Mouse (Mus musculus): ENCODE results near the gene Sumf2. TPM values are rescaled to one million over a fixed set of nuclear protein-coding genes. Genes with fewer than 3 reads are reported as not detected.

The Sumf2 gene
- 45.3 and 51.4 TPM in 2 replicates for polyA plus RNA-seq (2014; fragmentation: Nextera tagmentation; extraction: Ambion mirVana)

- WGBS = 9% methylated on average over 22 of the region's 22 CpGs
These were observed at the start of gene Sumf2 for GRCm38 (mm10) chr5:129846752-129847557. Gene Sumf2, plus strand, starts transcription at chr5:129846986.

GRCm38 (mm10) chr5:129844848-129845247 is 1.9 kb upstream of the Sumf2 start:
- H3K27me3 ChIP-seq (ENCODE audit: control insufficient read depth, insufficient read depth, low read length) = no peaks in the 10 kb centered on the region
- no peak overlapping the region for H3K9ac ChIP-seq (replicated peaks; ENCODE audit: low read depth, low read length)
- H3K4me2 ChIP-seq (replicated peaks; ENCODE audit: low read depth, low read length) = no peak overlapping the region
- ATAC-seq (ENCODE audit: insufficient number of reproducible peaks, insufficient read depth, low FRiP score, low read depth) = no peak
- no peaks in the 10 kb centered on the region for H3K4me1 ChIP-seq (ENCODE audit: control insufficient read depth, insufficient read depth, low read length)
- no peak overlapping the region for H3K4me3 ChIP-seq (ENCODE audit: low read depth, low read length)
- no peak overlapping the region for H3K27ac ChIP-seq (ENCODE audit: low read length)
- H3K9me3 ChIP-seq (ENCODE audit: control insufficient read depth, low read depth, low read length) = no peaks in the 10 kb centered on the region
- H3K36me3 ChIP-seq (ENCODE audit: control insufficient read depth, insufficient read depth, low read length) = peaks cover 18% of the 10 kb centered on the region
- WGBS = 91% methylated on average over 5 of the region's 5 CpGs

More at GRCm38 (mm10) chr5:129846752-129847557, at the start of gene Sumf2:
- Histone ChIP-seq H3K4me2 (replicated peaks; ENCODE audit: low read depth, low read length) (peak within 1 kb of the TSS; percentile 42), H3K4me3 (ENCODE audit: low read depth, low read length) (peak within 1 kb of the TSS; percentile 66), H3K4me1 (ENCODE audit: control insufficient read depth, insufficient read depth, low read length) (no peaks in the 10 kb centered on the region), H3K9ac (replicated peaks; ENCODE audit: low read depth, low read length) (peak within 1 kb of the TSS; percentile 57), H3K27me3 (ENCODE audit: control insufficient read depth, insufficient read depth, low read length) (no peaks in the 10 kb centered on the region), H3K36me3 (ENCODE audit: control insufficient read depth, insufficient read depth, low read length) (peaks cover 18% of the 10 kb centered on the region), H3K27ac (ENCODE audit: low read length) (peak within 1 kb of the TSS; percentile 59; the same call in 1 of the 2 replicates), H3K9me3 (ENCODE audit: control insufficient read depth, low read depth, low read length) (no peaks in the 10 kb centered on the region)
- peak; percentile 99 for ATAC-seq (ENCODE audit: insufficient number of reproducible peaks, insufficient read depth, low FRiP score, low read depth)

- Histone ChIP-seq H3K4me2 (replicated peaks; ENCODE audit: low read depth, low read length) (peak overlapping the region; percentile 42), H3K4me1 (ENCODE audit: control insufficient read depth, insufficient read depth, low read length) (no peaks in the 10 kb centered on the region), H3K9ac (replicated peaks; ENCODE audit: low read depth, low read length) (peak overlapping the region; percentile 57), H3K27me3 (ENCODE audit: control insufficient read depth, insufficient read depth, low read length) (no peaks in the 10 kb centered on the region), H3K9me3 (ENCODE audit: control insufficient read depth, low read depth, low read length) (no peaks in the 10 kb centered on the region), H3K27ac (ENCODE audit: low read length) (no peak overlapping the region), H3K4me3 (ENCODE audit: low read depth, low read length) (peak overlapping the region; percentile 66), H3K36me3 (ENCODE audit: control insufficient read depth, insufficient read depth, low read length) (peaks cover 18% of the 10 kb centered on the region)
- no peak for ATAC-seq (ENCODE audit: insufficient number of reproducible peaks, insufficient read depth, low FRiP score, low read depth)
- WGBS = 50% methylated on average over 8 of the region's 8 CpGs
These were observed 703 bp downstream of the Sumf2 start for GRCm38 (mm10) chr5:129847558-129847820.

DNA sequence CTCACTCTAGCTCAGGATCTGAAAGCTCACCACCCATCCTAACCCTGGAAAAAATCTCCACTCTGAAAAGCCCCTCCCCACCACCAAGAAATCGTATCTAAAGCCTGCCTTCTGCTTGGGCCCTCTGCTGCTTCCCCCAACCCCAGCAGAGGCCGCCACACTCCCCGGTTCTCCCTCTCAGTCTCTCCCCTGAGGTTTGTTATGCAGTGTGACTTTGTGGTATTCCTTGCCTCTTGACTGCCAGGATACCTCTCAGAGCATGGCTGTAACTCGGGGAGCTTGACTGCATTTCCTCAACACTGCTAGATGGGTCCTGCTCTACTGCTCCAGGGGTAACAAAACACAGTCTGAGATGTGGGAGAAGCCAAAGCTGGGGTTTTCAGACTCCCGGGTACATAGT is 8.4 kb downstream of the Sumf2 start:
- no peak overlapping the region for H3K4me2 ChIP-seq (replicated peaks; ENCODE audit: low read depth, low read length)
- H3K36me3 ChIP-seq (ENCODE audit: control insufficient read depth, insufficient read depth, low read length) = peaks cover 15% of the 10 kb centered on the region
- H3K9me3 ChIP-seq (ENCODE audit: control insufficient read depth, low read depth, low read length) = no peaks in the 10 kb centered on the region
- no peak overlapping the region for H3K9ac ChIP-seq (replicated peaks; ENCODE audit: low read depth, low read length)
- H3K4me3 ChIP-seq (ENCODE audit: low read depth, low read length) = no peak overlapping the region
- no peak for ATAC-seq (ENCODE audit: insufficient number of reproducible peaks, insufficient read depth, low FRiP score, low read depth)
- H3K4me1 ChIP-seq (ENCODE audit: control insufficient read depth, insufficient read depth, low read length) = no peaks in the 10 kb centered on the region
- no peaks in the 10 kb centered on the region for H3K27me3 ChIP-seq (ENCODE audit: control insufficient read depth, insufficient read depth, low read length)
- WGBS = 57% methylated on average over 5 of the region's 5 CpGs
- H3K27ac ChIP-seq (ENCODE audit: low read length) = no peak overlapping the region

- 85% methylated on average over 5 of the region's 5 CpGs for whole genome bisulfite sequencing
- Histone ChIP-seq H3K4me3 (ENCODE audit: low read depth, low read length) (no peak overlapping the region), H3K4me2 (replicated peaks; ENCODE audit: low read depth, low read length) (no peak overlapping the region), H3K9me3 (ENCODE audit: control insufficient read depth, low read depth, low read length) (no peaks in the 10 kb centered on the region), H3K27me3 (ENCODE audit: control insufficient read depth, insufficient read depth, low read length) (no peaks in the 10 kb centered on the region), H3K27ac (ENCODE audit: low read length) (no peak overlapping the region), H3K4me1 (ENCODE audit: control insufficient read depth, insufficient read depth, low read length) (no peaks in the 10 kb centered on the region), H3K36me3 (ENCODE audit: control insufficient read depth, insufficient read depth, low read length) (peaks cover 15% of the 10 kb centered on the region), H3K9ac (replicated peaks; ENCODE audit: low read depth, low read length) (no peak overlapping the region)
- ATAC-seq (ENCODE audit: insufficient number of reproducible peaks, insufficient read depth, low FRiP score, low read depth) = no peak
These were observed 9.6 kb downstream of the Sumf2 start for GRCm38 (mm10) chr5:129856414-129856813.

- Histone ChIP-seq H3K36me3 (ENCODE audit: control insufficient read depth, insufficient read depth, low read length) (peaks cover 11% of the 10 kb centered on the region), H3K4me1 (ENCODE audit: control insufficient read depth, insufficient read depth, low read length) (no peaks in the 10 kb centered on the region), H3K27ac (ENCODE audit: low read length) (no peak overlapping the region), H3K4me2 (replicated peaks; ENCODE audit: low read depth, low read length) (no peak overlapping the region), H3K9ac (replicated peaks; ENCODE audit: low read depth, low read length) (no peak overlapping the region), H3K9me3 (ENCODE audit: control insufficient read depth, low read depth, low read length) (no peaks in the 10 kb centered on the region), H3K27me3 (ENCODE audit: control insufficient read depth, insufficient read depth, low read length) (no peaks in the 10 kb centered on the region), H3K4me3 (ENCODE audit: low read depth, low read length) (no peak overlapping the region)
- 95% methylated on average over 6 of the region's 6 CpGs for WGBS
- ATAC-seq (ENCODE audit: insufficient number of reproducible peaks, insufficient read depth, low FRiP score, low read depth) = no peak
These were observed 15.5 kb downstream of the Sumf2 start for GRCm38 (mm10) chr5:129862325-129862724.

GRCm38 (mm10) chr5:129864467-129864866 is 17.7 kb downstream of the Sumf2 start:
- H3K4me3 ChIP-seq (ENCODE audit: low read depth, low read length) = no peak overlapping the region
- H3K36me3 ChIP-seq (ENCODE audit: control insufficient read depth, insufficient read depth, low read length) = no peaks in the 10 kb centered on the region
- H3K4me2 ChIP-seq (replicated peaks; ENCODE audit: low read depth, low read length) = no peak overlapping the region
- no peaks in the 10 kb centered on the region for H3K9me3 ChIP-seq (ENCODE audit: control insufficient read depth, low read depth, low read length)
- H3K4me1 ChIP-seq (ENCODE audit: control insufficient read depth, insufficient read depth, low read length) = no peaks in the 10 kb centered on the region
- no peak overlapping the region for H3K9ac ChIP-seq (replicated peaks; ENCODE audit: low read depth, low read length)
- no peak for ATAC-seq (ENCODE audit: insufficient number of reproducible peaks, insufficient read depth, low FRiP score, low read depth)
- WGBS = 14% methylated on average over 18 of the region's 18 CpGs
- H3K27ac ChIP-seq (ENCODE audit: low read length) = no peak overlapping the region
- no peaks in the 10 kb centered on the region for H3K27me3 ChIP-seq (ENCODE audit: control insufficient read depth, insufficient read depth, low read length)

DNA sequence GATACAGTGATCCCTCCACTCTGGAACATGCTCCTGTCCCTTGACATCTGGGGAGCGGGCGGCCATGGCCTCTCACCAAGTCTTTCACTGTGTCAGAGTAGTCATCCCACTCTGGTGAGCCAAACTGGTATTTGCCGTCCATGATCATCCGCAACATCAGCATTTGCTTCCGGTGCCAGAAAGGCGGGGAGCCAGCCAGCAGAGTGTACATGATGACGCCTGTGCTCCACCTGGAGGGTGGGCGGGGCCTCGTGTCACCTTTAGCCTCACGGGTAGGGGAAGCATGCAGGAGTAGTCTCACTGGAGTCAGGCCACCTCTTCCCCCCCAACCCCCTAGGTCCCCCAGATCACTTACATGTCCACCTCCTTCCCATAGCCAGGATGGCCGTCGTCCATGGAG is 19.1 kb downstream of the Sumf2 start:
- Histone ChIP-seq H3K4me2 (replicated peaks; ENCODE audit: low read depth, low read length) (no peak overlapping the region), H3K27me3 (ENCODE audit: control insufficient read depth, insufficient read depth, low read length) (no peaks in the 10 kb centered on the region), H3K36me3 (ENCODE audit: control insufficient read depth, insufficient read depth, low read length) (no peaks in the 10 kb centered on the region), H3K27ac (ENCODE audit: low read length) (no peak overlapping the region), H3K4me1 (ENCODE audit: control insufficient read depth, insufficient read depth, low read length) (no peaks in the 10 kb centered on the region), H3K4me3 (ENCODE audit: low read depth, low read length) (no peak overlapping the region), H3K9ac (replicated peaks; ENCODE audit: low read depth, low read length) (no peak overlapping the region), H3K9me3 (ENCODE audit: control insufficient read depth, low read depth, low read length) (no peaks in the 10 kb centered on the region)
- no peak for ATAC-seq (ENCODE audit: insufficient number of reproducible peaks, insufficient read depth, low FRiP score, low read depth)
- whole genome bisulfite sequencing = 78% methylated on average over 12 of the region's 12 CpGs
